Mouse (Mus musculus): ENCODE measurements around the gene Slc13a3. TPM values are rescaled to one million over a fixed set of nuclear protein-coding genes. Genes with fewer than 3 reads are reported as not detected.
"Not testable (repeated sequence)": the region's sequence is repeated elsewhere in the genome, so short reads cannot be mapped to it uniquely, and the experiment has no call there.

Slc13a3 gene
- 0.18 and 0.23 TPM in 2 replicates for polyA plus RNA-seq (2015; fragmentation: Nextera tagmentation; extraction: Ambion mirVana)

- peak within 1 kb of the TSS; percentile 58 for H3K9ac ChIP-seq
- no peak for ATAC-seq (ENCODE audit: extremely low read depth, insufficient number of reproducible peaks, low FRiP score, low TSS enrichment)
- H3K27me3 ChIP-seq (replicated peaks): peaks cover 65% of the 10 kb centered on the region
- H3K9me3 ChIP-seq: no peaks in the 10 kb centered on the region
- no peak within 1 kb of the TSS for H3K27ac ChIP-seq (replicated peaks)
- H3K4me3 ChIP-seq: peak within 1 kb of the TSS; percentile 26
- H3K4me1 ChIP-seq: peaks cover 12% of the 10 kb centered on the region
- peak within 1 kb of the TSS; percentile 58 for H3K4me2 ChIP-seq
- WGBS: 2% methylated on average over 35 of the region's 35 CpGs
- H3K36me3 ChIP-seq: no peaks in the 10 kb centered on the region
Measured at GRCm38 (mm10) chr2:165473003-165473402, at the start of gene Slc13a3. TSS of gene Slc13a3 (minus strand) at chr2:165473230.

- H3K4me3 ChIP-seq: no peak overlapping the region
- H3K27me3 ChIP-seq (replicated peaks): peaks cover 3% of the 10 kb centered on the region; the same call in 1 of the 2 replicates
- 92% methylated on average over 20 of the region's 20 CpGs for WGBS
- peaks cover 25% of the 10 kb centered on the region for H3K36me3 ChIP-seq
- no peak overlapping the region for H3K4me2 ChIP-seq
- no peak overlapping the region for H3K9ac ChIP-seq
- H3K27ac ChIP-seq (replicated peaks): no peak overlapping the region
- H3K4me1 ChIP-seq: peaks cover 20% of the 10 kb centered on the region
- no peak for ATAC-seq (ENCODE audit: extremely low read depth, insufficient number of reproducible peaks, low FRiP score, low TSS enrichment)
- no peaks in the 10 kb centered on the region for H3K9me3 ChIP-seq
Measured at GRCm38 (mm10) chr2:165515178-165515728, 42.2 kb upstream of the Slc13a3 start.

- H3K27ac ChIP-seq (replicated peaks): no peak overlapping the region
- H3K4me1 ChIP-seq: peaks cover 22% of the 10 kb centered on the region
- no peak for ATAC-seq (ENCODE audit: extremely low read depth, insufficient number of reproducible peaks, low FRiP score, low TSS enrichment)
- H3K4me2 ChIP-seq: no peak overlapping the region
- 28% methylated on average over 11 of the region's 11 CpGs for WGBS
- no peak overlapping the region for H3K9ac ChIP-seq
- peaks cover 12% of the 10 kb centered on the region for H3K36me3 ChIP-seq
- no peak overlapping the region for H3K4me3 ChIP-seq
- H3K27me3 ChIP-seq (replicated peaks): peaks cover 3% of the 10 kb centered on the region; the same call in 1 of the 2 replicates
- no peaks in the 10 kb centered on the region for H3K9me3 ChIP-seq
Measured at GRCm38 (mm10) chr2:165512870-165513600, 40.0 kb upstream of the Slc13a3 start.

GRCm38 (mm10) chr2:165512426-165512825, 39.4 kb upstream of the Slc13a3 start:
- peaks cover 3% of the 10 kb centered on the region; the same call in 1 of the 2 replicates for H3K27me3 ChIP-seq (replicated peaks)
- ATAC-seq (ENCODE audit: extremely low read depth, insufficient number of reproducible peaks, low FRiP score, low TSS enrichment): no peak

GRCm38 (mm10) chr2:165511530-165511929, 38.5 kb upstream of the Slc13a3 start:
- not testable (repeated sequence) for ATAC-seq (ENCODE audit: extremely low read depth, insufficient number of reproducible peaks, low FRiP score, low TSS enrichment)
- WGBS: 81% methylated on average over 4 of the region's 4 CpGs
- peaks cover 10% of the 10 kb centered on the region for H3K36me3 ChIP-seq

More at GRCm38 (mm10) chr2:165512426-165512825, 39.4 kb upstream of the Slc13a3 start:
- Histone ChIP-seq H3K36me3 (peaks cover 12% of the 10 kb centered on the region), H3K4me2 (no peak overlapping the region), H3K9me3 (no peaks in the 10 kb centered on the region), H3K9ac (no peak overlapping the region), H3K27ac (replicated peaks) (no peak overlapping the region), H3K4me3 (no peak overlapping the region), H3K4me1 (peaks cover 22% of the 10 kb centered on the region)
- 68% methylated on average over 7 of the region's 7 CpGs for WGBS

GRCm38 (mm10) chr2:165510914-165511458, 38.0 kb upstream of the Slc13a3 start:
- 63% methylated on average over 2 of the region's 2 CpGs for WGBS

More at GRCm38 (mm10) chr2:165511530-165511929, 38.5 kb upstream of the Slc13a3 start:
- H3K4me3 ChIP-seq; H3K27me3 ChIP-seq (replicated peaks); H3K9ac ChIP-seq; H3K4me2 ChIP-seq; H3K9me3 ChIP-seq; H3K27ac ChIP-seq (replicated peaks): not testable (repeated sequence)
- peaks cover 22% of the 10 kb centered on the region for H3K4me1 ChIP-seq

GRCm38 (mm10) chr2:165510466-165510865, 37.4 kb upstream of the Slc13a3 start:
- H3K27ac ChIP-seq (replicated peaks): no peak overlapping the region
- peaks cover 7% of the 10 kb centered on the region; the same call in 1 of the 2 replicates for H3K27me3 ChIP-seq (replicated peaks)
- ATAC-seq (ENCODE audit: extremely low read depth, insufficient number of reproducible peaks, low FRiP score, low TSS enrichment): no peak
- 38% methylated on average over 5 of the region's 5 CpGs for whole genome bisulfite sequencing
- H3K4me2 ChIP-seq: no peak overlapping the region
- H3K36me3 ChIP-seq: peaks cover 5% of the 10 kb centered on the region
- no peak overlapping the region for H3K4me3 ChIP-seq
- no peak overlapping the region for H3K9ac ChIP-seq
- H3K9me3 ChIP-seq: no peaks in the 10 kb centered on the region
- H3K4me1 ChIP-seq: peaks cover 22% of the 10 kb centered on the region

More at GRCm38 (mm10) chr2:165510914-165511458, 38.0 kb upstream of the Slc13a3 start:
- H3K27ac ChIP-seq (replicated peaks); H3K9me3 ChIP-seq; H3K27me3 ChIP-seq (replicated peaks); ATAC-seq (ENCODE audit: extremely low read depth, insufficient number of reproducible peaks, low FRiP score, low TSS enrichment); H3K4me3 ChIP-seq; H3K9ac ChIP-seq; H3K36me3 ChIP-seq; H3K4me2 ChIP-seq: not testable (repeated sequence)
- H3K4me1 ChIP-seq: peaks cover 22% of the 10 kb centered on the region

- H3K36me3 ChIP-seq: no peaks in the 10 kb centered on the region
- H3K9ac ChIP-seq: no peak overlapping the region
- H3K27me3 ChIP-seq (replicated peaks): peaks cover 7% of the 10 kb centered on the region
- H3K4me1 ChIP-seq: peaks cover 29% of the 10 kb centered on the region
- no peak for ATAC-seq (ENCODE audit: extremely low read depth, insufficient number of reproducible peaks, low FRiP score, low TSS enrichment)
- H3K4me2 ChIP-seq: no peak overlapping the region
- no peaks in the 10 kb centered on the region for H3K9me3 ChIP-seq
- no peak overlapping the region for H3K27ac ChIP-seq (replicated peaks)
- WGBS: 57% methylated on average over 9 of the region's 9 CpGs
- no peak overlapping the region for H3K4me3 ChIP-seq
Measured at GRCm38 (mm10) chr2:165509686-165510085, 36.7 kb upstream of the Slc13a3 start.

GRCm38 (mm10) chr2:165503259-165504203, 30.5 kb upstream of the Slc13a3 start, which contains the start of gene Slc2a10:
TSS of gene Slc2a10 (plus strand) at chr2:165503787.
- 4% methylated on average over 32 of the region's 32 CpGs for WGBS
- H3K27ac ChIP-seq (replicated peaks): peak within 1 kb of the TSS; percentile 45
- H3K4me1 ChIP-seq: peaks cover 23% of the 10 kb centered on the region
- H3K27me3 ChIP-seq (replicated peaks): peaks cover 10% of the 10 kb centered on the region; the same call in 1 of the 2 replicates
- peak within 1 kb of the TSS; percentile 77 for H3K4me2 ChIP-seq
- peak within 1 kb of the TSS; percentile 86 for H3K9ac ChIP-seq
- H3K4me3 ChIP-seq: peak within 1 kb of the TSS; percentile 60
- peak; percentile 58 for ATAC-seq (ENCODE audit: extremely low read depth, insufficient number of reproducible peaks, low FRiP score, low TSS enrichment)
- H3K36me3 ChIP-seq: no peaks in the 10 kb centered on the region
- H3K9me3 ChIP-seq: no peaks in the 10 kb centered on the region

- 58% methylated on average over 6 of the region's 6 CpGs for WGBS
Measured at GRCm38 (mm10) chr2:165498816-165499215, 25.8 kb upstream of the Slc13a3 start.

More at GRCm38 (mm10) chr2:165498816-165499215, 25.8 kb upstream of the Slc13a3 start:
- no peaks in the 10 kb centered on the region for H3K36me3 ChIP-seq
- peaks cover 11% of the 10 kb centered on the region for H3K4me1 ChIP-seq
- H3K9ac ChIP-seq: no peak overlapping the region
- no peak overlapping the region for H3K4me3 ChIP-seq
- no peak overlapping the region for H3K27ac ChIP-seq (replicated peaks)
- no peaks in the 10 kb centered on the region for H3K9me3 ChIP-seq
- peaks cover 13% of the 10 kb centered on the region; the same call in 1 of the 2 replicates for H3K27me3 ChIP-seq (replicated peaks)
- no peak overlapping the region for H3K4me2 ChIP-seq
- ATAC-seq (ENCODE audit: extremely low read depth, insufficient number of reproducible peaks, low FRiP score, low TSS enrichment): no peak
